Mouse (Mus musculus): ENCODE results near the gene Ctbp1.

GRCm38 (mm10) chr5:33272845-33273776 is 1.7 kb downstream of the Ctbp1 start:
- TF ChIP-seq CTCF (IDR thresholded peaks at IDR 0.05; ENCODE audit: borderline replicate concordance, extremely low read depth, insufficient read depth, insufficient read length) (no peak), POLR2A (IDR thresholded peaks at IDR 0.05; ENCODE audit: borderline replicate concordance, extremely low read depth, insufficient read depth, insufficient read length, poor library complexity, severe bottlenecking) (no peak)
